Mouse (Mus musculus) left cerebral cortex, adult 2 months (tissue): Measurements from ENCODE around the gene Gins3. TPM values are rescaled to one million over a fixed set of nuclear protein-coding genes. Genes with fewer than 3 reads are reported as not detected.
"Not testable (repeated sequence)": the region's sequence is repeated elsewhere in the genome, so short reads cannot be mapped to it uniquely, and the experiment has no call there.

Experiments
- DNase-seq, 2 experiments: peaks; one replicate each; pipeline ENCODE4 v3.0.0; 2021 to 2022; ENCODE audit warnings: low spot score in 2 of 2, mixed read lengths in 1 of 2; ENCODE audit errors: extremely low spot score in 1 of 2
- H3K27ac ChIP-seq: fragments of 200-600 bp; 2 replicates; pipeline ENCODE4 v1.8.1; 2022
- H3K4me3 ChIP-seq: fragments of 200-600 bp; 2 replicates; pipeline ENCODE4 v1.8.1; 2022
- CTCF ChIP-seq: fragments of 200-600 bp; IDR thresholded peaks from 2 replicates; pipeline ENCODE4 v1.8.1; 2022; ENCODE audit warnings: antibody characterized with exemption, mild to moderate bottlenecking, moderate library complexity
- intact Hi-C: fragments of 180-260 bp; cut with DNase I; formaldehyde crosslinking; loops from one replicate; pipeline ENCODE4 v1.15.1; 2025
- total RNA-seq, 2 experiments: library from RNA; stranded (reverse); gene quantifications; 2 replicates each; pipeline ENCODE4 v1.2.3; 2021

Gins3 gene
- total RNA-seq, 2 experiments from 2014 or later, result 2.8 to 3.3 TPM

GRCm38 (mm10) chr8:95606509-95606908, 26.7 kb upstream of the Gins3 start:
- DNase-seq, H3K4me3 ChIP-seq: not testable (repeated sequence)
- H3K27ac ChIP-seq, result peak overlapping the region; percentile 36; the same call in 1 of the 2 replicates
- peak; percentile 65 for TF ChIP-seq CTCF
- intact Hi-C loops, result loop anchor here (1.0 to 10.0 kb wide), 4 partner anchors 71 to 308 kb away; partner anchors contain the start of gene Ndrg4

DNA sequence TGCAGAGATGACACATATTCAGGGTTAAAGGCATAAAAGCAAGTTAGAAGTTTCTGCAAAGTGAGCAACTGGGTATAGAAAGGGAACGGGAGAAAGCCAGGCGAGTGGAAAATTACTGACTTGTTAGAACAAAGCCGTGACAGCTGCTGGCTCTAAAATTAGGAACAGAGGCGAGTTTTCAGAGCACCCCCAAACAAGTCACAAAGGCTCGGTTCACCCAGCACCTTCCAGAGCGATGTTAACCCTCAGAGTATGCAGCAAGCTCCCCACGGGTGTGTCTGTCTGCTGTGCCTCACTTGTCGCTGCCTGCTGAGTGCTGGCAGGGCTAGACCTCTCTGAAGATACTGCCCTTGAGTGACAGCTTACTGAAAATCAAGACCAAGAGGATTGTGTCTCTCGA, 26.0 kb upstream of the Gins3 start:
- Histone ChIP-seq H3K27ac (peak overlapping the region; percentile 36; the same call in 1 of the 2 replicates), H3K4me3 (no peak overlapping the region)
- intact Hi-C loops, result loop anchor here (5.0 to 10.0 kb wide), 3 partner anchors 70 to 308 kb away; partner anchors contain the start of gene Ndrg4
- no peak for TF ChIP-seq CTCF
- peak; percentile 44 to 53 for DNase-seq

GRCm38 (mm10) chr8:95609406-95609805, 23.8 kb upstream of the Gins3 start:
- no peak overlapping the region for H3K27ac ChIP-seq
- intact Hi-C loops, result loop anchor here (5.0 to 10.0 kb wide), 3 partner anchors 68 to 305 kb away; partner anchors contain the start of gene Ndrg4
- TF ChIP-seq CTCF, result no peak

GRCm38 (mm10) chr8:95610749-95611148, 22.5 kb upstream of the Gins3 start:
- TF ChIP-seq CTCF, result no peak
- intact Hi-C loops, result no loop called here
- no peak for DNase-seq
- H3K27ac ChIP-seq, result no peak overlapping the region
- H3K4me3 ChIP-seq, result no peak overlapping the region

More at GRCm38 (mm10) chr8:95609406-95609805, 23.8 kb upstream of the Gins3 start:
- no peak for DNase-seq
- no peak overlapping the region for H3K4me3 ChIP-seq

- no peak for TF ChIP-seq CTCF
- intact Hi-C loops, result no loop called here
- H3K4me3 ChIP-seq, result no peak overlapping the region
- no peak overlapping the region for H3K27ac ChIP-seq
- no peak for DNase-seq
Measured at GRCm38 (mm10) chr8:95611769-95612168, 21.5 kb upstream of the Gins3 start.

- H3K4me3 ChIP-seq, result no peak overlapping the region
- H3K27ac ChIP-seq, result no peak overlapping the region
- intact Hi-C loops, result no loop called here
- no peak for DNase-seq
- no peak for TF ChIP-seq CTCF
Measured at GRCm38 (mm10) chr8:95616383-95616782, 16.9 kb upstream of the Gins3 start.

- intact Hi-C loops, result no loop called here
- DNase-seq, result no peak
- H3K27ac ChIP-seq, result no peak overlapping the region
- H3K4me3 ChIP-seq, result no peak overlapping the region
- no peak for TF ChIP-seq CTCF
Measured at GRCm38 (mm10) chr8:95620046-95620445, 13.2 kb upstream of the Gins3 start.

DNA sequence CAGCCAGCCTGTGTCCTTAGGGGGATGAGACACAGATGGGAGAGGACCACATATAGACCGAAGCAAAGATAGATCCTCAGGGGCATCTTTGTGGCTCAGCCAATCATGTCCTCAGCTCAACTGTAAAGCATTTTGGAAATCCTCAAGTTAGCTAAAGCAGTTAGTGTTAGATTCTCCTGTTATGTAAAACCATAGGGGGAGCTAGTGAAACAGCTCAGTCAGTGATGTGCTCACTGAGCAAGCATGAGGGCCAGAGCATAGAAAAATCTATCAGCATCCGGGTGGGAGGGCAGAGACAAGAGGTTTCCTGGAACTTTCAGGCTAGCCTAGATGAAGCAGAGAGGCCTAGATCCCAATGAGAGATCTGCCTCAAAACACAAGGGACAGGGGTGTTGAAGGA, 8.4 kb upstream of the Gins3 start:
- no peak overlapping the region for H3K27ac ChIP-seq
- no peak; the same call in 1 of the 2 replicates for TF ChIP-seq CTCF
- DNase-seq, result no peak
- intact Hi-C loops, result no loop called here
- H3K4me3 ChIP-seq, result no peak overlapping the region

DNA sequence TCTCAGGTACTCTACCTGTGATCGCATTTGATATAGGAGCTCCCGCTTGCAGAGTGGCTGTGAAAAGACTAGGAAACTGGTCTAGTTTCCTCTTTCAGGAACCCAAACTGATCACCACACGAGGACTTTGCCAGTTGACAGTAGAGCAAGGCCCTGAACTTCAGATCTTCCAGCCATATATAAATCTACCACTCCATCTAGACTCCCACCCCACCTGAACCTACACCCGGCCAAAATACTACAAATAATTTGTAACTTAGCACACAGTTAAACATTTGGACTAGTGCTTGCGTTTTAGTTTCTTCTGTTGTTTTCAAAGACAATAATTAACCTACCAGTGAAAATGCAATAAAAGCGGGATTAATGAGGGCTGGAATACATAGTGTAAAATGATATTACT, 413 bp upstream of the Gins3 start:
- peak overlapping the region; percentile 82 for H3K4me3 ChIP-seq
- intact Hi-C loops, result no loop called here
- no peak for TF ChIP-seq CTCF
- DNase-seq, result no peak
- no peak overlapping the region for H3K27ac ChIP-seq

GRCm38 (mm10) chr8:95634063-95634340, 749 bp downstream of the Gins3 start:
- intact Hi-C loops, result no loop called here
- no peak for DNase-seq

DNA sequence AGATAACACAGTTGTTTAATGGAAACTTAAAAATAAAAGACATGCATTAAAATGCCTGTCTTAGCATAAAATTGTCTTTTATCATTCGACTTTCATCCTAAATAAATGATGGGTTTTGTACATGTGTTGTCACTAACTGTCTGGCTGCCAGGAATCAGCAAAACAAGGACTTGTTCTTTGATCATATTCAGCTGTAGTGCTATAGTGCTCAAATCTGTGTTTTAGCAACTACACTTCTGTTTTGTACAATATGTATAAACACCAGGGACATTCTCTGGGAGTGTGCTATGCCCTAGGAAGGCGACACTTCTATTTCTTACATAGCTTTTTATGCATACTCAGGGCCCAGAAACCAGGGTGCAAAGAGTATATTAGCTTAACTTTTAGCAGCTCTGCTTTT, 11.7 kb downstream of the Gins3 start:
- TF ChIP-seq CTCF, result no peak
- no peak for DNase-seq
- Histone ChIP-seq H3K4me3 (no peak overlapping the region), H3K27ac (no peak overlapping the region)
- intact Hi-C loops, result no loop called here

More at GRCm38 (mm10) chr8:95634063-95634340, 749 bp downstream of the Gins3 start:
- TF ChIP-seq CTCF, result no peak
- H3K4me3 ChIP-seq, result peak overlapping the region; percentile 82
- H3K27ac ChIP-seq, result no peak overlapping the region

GRCm38 (mm10) chr8:95648251-95648650, 15.0 kb downstream of the Gins3 start:
- Histone ChIP-seq H3K27ac (no peak overlapping the region), H3K4me3 (no peak overlapping the region)
- intact Hi-C loops, result no loop called here
- TF ChIP-seq CTCF, result no peak
- DNase-seq, result no peak

- no peak for TF ChIP-seq CTCF
- intact Hi-C loops, result no loop called here
- DNase-seq, result no peak
- no peak overlapping the region for H3K27ac ChIP-seq
- no peak overlapping the region for H3K4me3 ChIP-seq
Measured at GRCm38 (mm10) chr8:95653351-95653750, 20.1 kb downstream of the Gins3 start.
